Mouse (Mus musculus): ENCODE data around the gene Angptl2.

The Angptl2 gene

GRCm38 (mm10) chr2:33270569-33270968 is 54.7 kb downstream of the Angptl2 start:
- DNase-seq (ENCODE audit: low read depth) = no peak

- no peak for DNase-seq (ENCODE audit: low read depth)
These were observed 55.6 kb downstream of the Angptl2 start for GRCm38 (mm10) chr2:33271511-33271910.

GRCm38 (mm10) chr2:33272665-33273439 is 57.0 kb downstream of the Angptl2 start:
- DNase-seq (ENCODE audit: low read depth) = peak; percentile 21

GRCm38 (mm10) chr2:33274719-33275490 is 59.0 kb downstream of the Angptl2 start:
- no peak for DNase-seq (ENCODE audit: low read depth)

- no peak for DNase-seq (ENCODE audit: low read depth)
These were observed 63.9 kb downstream of the Angptl2 start for GRCm38 (mm10) chr2:33279758-33280157.

- DNase-seq (ENCODE audit: low read depth) = no peak
These were observed 64.7 kb downstream of the Angptl2 start for GRCm38 (mm10) chr2:33280525-33280924.

- no peak for DNase-seq (ENCODE audit: low read depth)
These were observed 65.9 kb downstream of the Angptl2 start for GRCm38 (mm10) chr2:33281807-33282206.

- DNase-seq (ENCODE audit: low read depth) = peak; percentile 88
These were observed 67.0 kb downstream of the Angptl2 start for GRCm38 (mm10) chr2:33282877-33283276.

GRCm38 (mm10) chr2:33283674-33284073 is 67.8 kb downstream of the Angptl2 start:
- DNase-seq (ENCODE audit: low read depth) = peak; percentile 74

GRCm38 (mm10) chr2:33288837-33289236 is 73.0 kb downstream of the Angptl2 start:
- peak; percentile 46 for DNase-seq (ENCODE audit: low read depth)

GRCm38 (mm10) chr2:33290491-33290890 is 74.6 kb downstream of the Angptl2 start:
- DNase-seq (ENCODE audit: low read depth) = no peak

- DNase-seq (ENCODE audit: low read depth) = no peak
These were observed 76.2 kb downstream of the Angptl2 start for GRCm38 (mm10) chr2:33292057-33292456.

GRCm38 (mm10) chr2:33295115-33295514 is 79.2 kb downstream of the Angptl2 start:
- no peak for DNase-seq (ENCODE audit: low read depth)

Measured in NIH3T3 (cell line).